Mouse (Mus musculus) kidney, adult 2 months (tissue): ENCODE data around the gene Tmem94. TPM values are rescaled to one million over a fixed set of nuclear protein-coding genes. Genes with fewer than 3 reads are reported as not detected.

Experiments used
- DNase-seq: peaks from one replicate; pipeline ENCODE4 v3.0.0; 2021
- H3K27ac ChIP-seq: fragments of 200-500 bp; 2 replicates; pipeline ENCODE4 v1.5.1; 2012; ENCODE audit warnings: low read depth, low read length, control low read depth, inconsistent platforms; ENCODE audit not compliant: insufficient read depth
- H3K27me3 ChIP-seq: fragments of 200-500 bp; replicated peaks from 2 replicates; pipeline ENCODE4 v1.6.1; 2012; ENCODE audit warnings: mild to moderate bottlenecking, moderate library complexity, low read length, inconsistent platforms; ENCODE audit not compliant: control insufficient read depth, insufficient read depth
- H3K36me3 ChIP-seq: fragments of 200-500 bp; 2 replicates; pipeline ENCODE4 v1.6.1; 2012; ENCODE audit warnings: mild to moderate bottlenecking, moderate library complexity, low read length, inconsistent platforms; ENCODE audit not compliant: control insufficient read depth, insufficient read depth
- H3K4me1 ChIP-seq: fragments of 200-500 bp; 2 replicates; pipeline ENCODE4 v1.6.1; 2011; ENCODE audit warnings: low read length; ENCODE audit not compliant: control insufficient read depth, insufficient read depth
- H3K4me3 ChIP-seq: fragments of 200-500 bp; 2 replicates; pipeline ENCODE4 v1.5.1; 2011; ENCODE audit warnings: mild to moderate bottlenecking, low read depth, low read length, control low read depth; ENCODE audit not compliant: insufficient read depth
- CTCF ChIP-seq: fragments of 200-500 bp; conservative IDR thresholded peaks from 2 replicates; pipeline ENCODE4 v1.5.1; 2011; ENCODE audit warnings: low read depth, mild to moderate bottlenecking, control low read depth, low read length, moderate library complexity, mixed read lengths; ENCODE audit not compliant: insufficient read depth, insufficient read length
- POLR2A ChIP-seq: fragments of 200-500 bp; IDR thresholded peaks from one replicate; pipeline ENCODE4 v1.6.1; 2011; ENCODE audit warnings: low read depth, low read length, control low read depth
- WGBS: fragments of 180-500 bp; shearing (Covaris S2); methylation state at CpG from one replicate; pipeline ENCODE4 v1.1.7; 2018; 5-methylcytosine and 5-hydroxymethylcytosine counted together
- polyA plus RNA-seq: library from polyadenylated mRNA; depleted of rRNA; stranded (reverse); fragments of >200 nt; gene quantifications from 2 replicates; pipeline ENCODE4 v1.2.3, GENCODE M21; 2012

Gene Tmem94
- polyA plus RNA-seq, 1 experiment = 77.1 TPM

GRCm38 (mm10) chr11:115838895-115839311 lies 73.7 kb downstream of the Tmem94 start:
- Histone ChIP-seq H3K4me3 (no peak overlapping the region), H3K4me1 (peaks cover 84% of the 10 kb centered on the region), H3K36me3 (no peaks in the 10 kb centered on the region), H3K27ac (peak overlapping the region; percentile 15), H3K27me3 (no peaks in the 10 kb centered on the region)
- 35% methylated on average over 4 of the region's 4 CpGs for WGBS
- peak; percentile 80 for DNase-seq
- TF ChIP-seq POLR2A (no peak), CTCF (no peak)

- 53% methylated on average over 3 of the region's 3 CpGs for WGBS
- Histone ChIP-seq H3K27me3 (no peaks in the 10 kb centered on the region), H3K36me3 (no peaks in the 10 kb centered on the region), H3K4me3 (no peak overlapping the region), H3K27ac (peak overlapping the region; percentile 10; the same call in 1 of the 2 replicates), H3K4me1 (peaks cover 83% of the 10 kb centered on the region)
- no peak for DNase-seq
- TF ChIP-seq POLR2A = no peak
- no peak for TF ChIP-seq CTCF
Measured at GRCm38 (mm10) chr11:115839732-115840131, 74.5 kb downstream of the Tmem94 start.

GRCm38 (mm10) chr11:115841044-115841443 lies 75.8 kb downstream of the Tmem94 start:
- Histone ChIP-seq H3K4me3 (no peak overlapping the region), H3K36me3 (peaks cover 8% of the 10 kb centered on the region), H3K27me3 (no peaks in the 10 kb centered on the region), H3K4me1 (peaks cover 74% of the 10 kb centered on the region), H3K27ac (no peak overlapping the region)
- TF ChIP-seq POLR2A (no peak), CTCF (peak; percentile 24)
- DNase-seq = no peak
- WGBS = 90% methylated on average over 6 of the region's 6 CpGs

DNA sequence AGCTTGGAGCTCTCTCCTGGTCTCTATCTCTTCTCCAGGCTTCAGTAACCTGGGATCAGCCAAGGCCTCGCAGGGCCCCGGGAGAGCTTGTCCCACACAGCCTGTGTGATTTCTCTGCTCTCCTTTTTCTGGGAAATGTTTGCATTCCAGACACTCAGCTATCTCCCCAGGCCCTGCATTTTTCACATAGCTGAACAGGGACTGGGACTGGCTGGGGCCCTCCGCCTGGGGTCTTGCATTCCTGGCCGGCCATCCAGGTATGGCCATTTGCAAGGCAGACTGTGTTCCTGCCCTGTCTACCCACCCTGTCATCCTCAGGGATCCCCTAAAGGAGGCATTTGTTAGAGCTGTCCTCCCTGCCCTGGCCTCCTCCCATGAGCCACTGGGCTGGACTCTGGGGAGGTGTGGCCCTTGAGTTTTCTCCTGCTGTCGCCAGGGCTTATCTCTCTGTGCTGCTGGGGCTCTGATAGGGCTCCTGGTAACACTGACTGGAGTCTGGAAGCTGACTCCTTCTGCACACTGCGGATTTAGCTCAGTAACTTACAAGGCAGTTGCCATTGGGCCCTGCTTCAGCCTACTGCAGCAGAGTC lies 76.8 kb downstream of the Tmem94 start:
- H3K4me1 ChIP-seq = peaks cover 64% of the 10 kb centered on the region
- WGBS = 22% methylated on average over 6 of the region's 6 CpGs
- no peaks in the 10 kb centered on the region for H3K27me3 ChIP-seq
- peak overlapping the region; percentile 84 for H3K27ac ChIP-seq
- no peak for TF ChIP-seq CTCF
- no peak for TF ChIP-seq POLR2A
- no peak overlapping the region for H3K4me3 ChIP-seq
- H3K36me3 ChIP-seq = peaks cover 8% of the 10 kb centered on the region
- DNase-seq = peak; percentile 63

DNA sequence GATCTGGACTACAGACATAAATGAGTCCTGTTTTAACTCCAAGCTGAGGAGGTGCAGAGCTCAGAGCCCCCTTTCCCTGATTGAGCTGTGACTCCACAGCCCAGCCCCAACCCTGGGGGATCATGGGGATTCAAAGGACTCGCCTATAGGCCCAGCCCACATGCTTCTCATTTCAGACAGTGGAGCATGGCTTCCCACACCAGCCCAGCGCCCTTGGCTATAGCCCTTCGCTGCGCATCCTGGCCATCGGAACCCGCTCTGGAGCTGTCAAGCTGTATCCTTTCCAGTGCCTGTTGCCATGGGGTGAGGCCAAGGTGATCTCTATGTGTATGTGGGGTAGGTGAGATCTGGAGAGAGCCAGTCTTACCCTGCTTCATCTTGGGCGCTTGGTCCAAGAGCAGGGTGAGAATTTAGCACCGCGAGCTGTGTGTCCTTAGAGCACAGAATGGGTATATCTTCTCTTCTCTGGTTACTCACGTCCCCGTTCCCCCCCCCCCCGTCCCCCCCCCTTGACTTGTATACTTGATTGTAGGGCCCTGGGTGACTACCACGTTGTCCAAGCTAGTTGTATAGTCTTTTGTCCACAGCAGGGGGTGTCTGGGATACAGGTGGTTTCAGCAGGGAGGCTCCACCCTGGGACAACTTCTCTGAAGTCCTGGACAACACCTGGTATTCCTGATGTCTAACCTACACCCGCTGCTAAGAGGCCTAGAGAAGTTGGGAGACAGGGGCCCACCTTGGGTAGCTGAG lies 78.1 kb downstream of the Tmem94 start:
- Histone ChIP-seq H3K27ac (peak overlapping the region; percentile 84), H3K4me1 (peaks cover 51% of the 10 kb centered on the region), H3K27me3 (no peaks in the 10 kb centered on the region), H3K4me3 (no peak overlapping the region), H3K36me3 (peaks cover 9% of the 10 kb centered on the region)
- WGBS = 61% methylated on average over 12 of the region's 14 CpGs
- DNase-seq = peak; percentile 46
- TF ChIP-seq POLR2A (no peak), CTCF (no peak)

DNA sequence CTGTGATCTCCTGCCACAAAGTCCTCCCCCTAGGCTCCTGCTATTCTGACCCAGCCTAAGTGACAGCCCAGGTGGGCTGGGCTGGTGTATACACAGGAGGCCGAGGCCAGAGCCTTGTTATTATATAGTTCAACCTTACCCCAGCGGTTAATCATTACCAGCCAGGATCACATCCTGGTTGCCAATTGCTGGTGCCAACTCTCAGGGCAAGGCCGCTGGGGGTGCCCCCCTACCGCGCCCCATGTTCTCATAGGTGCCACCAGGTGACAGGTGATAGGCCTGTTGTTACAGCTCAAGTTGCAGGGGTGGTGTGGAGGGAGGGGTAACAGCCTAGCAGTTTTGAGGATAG lies 78.6 kb downstream of the Tmem94 start:
- peak overlapping the region; percentile 84 for H3K27ac ChIP-seq
- WGBS = 33% methylated on average over 5 of the region's 5 CpGs
- H3K4me3 ChIP-seq = no peak overlapping the region
- H3K27me3 ChIP-seq = no peaks in the 10 kb centered on the region
- DNase-seq = peak; percentile 97
- no peak for TF ChIP-seq CTCF
- TF ChIP-seq POLR2A = no peak
- H3K36me3 ChIP-seq = peaks cover 9% of the 10 kb centered on the region
- peaks cover 46% of the 10 kb centered on the region for H3K4me1 ChIP-seq

DNA sequence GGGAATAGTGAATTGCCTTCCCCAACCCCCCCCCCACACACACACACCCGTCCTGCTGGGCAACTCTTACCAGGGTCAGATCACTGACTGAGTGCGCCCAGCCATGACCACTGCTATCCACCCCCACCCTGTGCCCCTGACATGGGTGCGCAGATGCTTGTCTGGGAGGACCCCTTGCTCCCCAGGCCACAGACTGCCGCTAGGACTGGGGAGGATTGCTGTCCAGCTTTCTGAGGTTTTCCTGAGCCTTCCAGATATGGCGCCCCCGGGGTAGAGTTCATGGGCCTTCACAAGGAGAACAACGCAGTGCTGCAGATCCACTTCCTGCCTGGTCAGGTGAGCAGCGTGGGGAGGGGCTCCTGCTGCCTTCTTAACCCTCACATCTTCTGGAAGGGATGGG lies 79.0 kb downstream of the Tmem94 start:
- Histone ChIP-seq H3K27me3 (no peaks in the 10 kb centered on the region), H3K4me1 (peaks cover 42% of the 10 kb centered on the region), H3K27ac (peak overlapping the region; percentile 84), H3K36me3 (peaks cover 9% of the 10 kb centered on the region), H3K4me3 (no peak overlapping the region)
- peak; percentile 73 for DNase-seq
- 32% methylated on average over 8 of the region's 8 CpGs for WGBS
- no peak for TF ChIP-seq CTCF
- TF ChIP-seq POLR2A = no peak
